ENCODE assay signal across 20 mouse cellular contexts in genomic region chr3:10127505-10127904, GRCm38 (mm10). TPM values are rescaled to one million over a fixed set of nuclear protein-coding genes. Genes with fewer than 3 reads are reported as not detected.
DNase-seq lines count a peak whose midpoint lies in the region; ATAC-seq and TF ChIP-seq lines count a peak whose summit lies in the region.
"Had no signal": no experiment of that assay in that cellular context is flagged by ENCODE, and none has a peak within 500 bp of the region (broad histone marks: within the 10 kb centered on the region; RNA-seq: fewer than 3 reads in every experiment).

No protein-coding gene starts in this region.

- H3K27me3 ChIP-seq in forebrain, embryonic 15.5 days = no peaks in the 10 kb centered on the region
- no peaks in the 10 kb centered on the region for H3K27me3 ChIP-seq in forebrain, embryonic 12.5 days
- no peaks in the 10 kb centered on the region for H3K27me3 ChIP-seq in midbrain, embryonic 15.5 days (replicated peaks)
- no peaks in the 10 kb centered on the region for H3K27me3 ChIP-seq in midbrain, embryonic 13.5 days
- no peaks in the 10 kb centered on the region for H3K27me3 ChIP-seq in midbrain, postnatal 0 days (ENCODE audit: insufficient read depth, low read length)
- H3K27me3 ChIP-seq: embryonic facial prominence, embryonic 13.5 days; heart, embryonic 13.5 days; lung, embryonic 15.5 days had no signal

- no peak overlapping the region for H3K4me2 ChIP-seq in forebrain, embryonic 15.5 days (replicated peaks)
- H3K4me2 ChIP-seq in forebrain, embryonic 12.5 days = no peak overlapping the region
- H3K4me2 ChIP-seq in midbrain, embryonic 15.5 days = no peak overlapping the region
- no peak overlapping the region for H3K4me2 ChIP-seq in midbrain, embryonic 13.5 days (replicated peaks)
- H3K4me2 ChIP-seq in midbrain, postnatal 0 days (ENCODE audit: low read depth, low read length, poor library complexity, severe bottlenecking) = no peak overlapping the region
- H3K4me2 ChIP-seq: embryonic facial prominence, embryonic 13.5 days; heart, embryonic 13.5 days; lung, embryonic 15.5 days had no signal

- peak overlapping the region; percentile 63 for H3K27ac ChIP-seq in forebrain, embryonic 15.5 days (replicated peaks)
- no peak overlapping the region for H3K27ac ChIP-seq in forebrain, embryonic 12.5 days
- H3K27ac ChIP-seq in layer of hippocampus, adult 2 months = peak overlapping the region; percentile 94
- peak overlapping the region; percentile 48; the same call in 1 of the 2 replicates for H3K27ac ChIP-seq in midbrain, embryonic 15.5 days
- no peak overlapping the region for H3K27ac ChIP-seq in midbrain, embryonic 13.5 days
- peak overlapping the region; percentile 49 for H3K27ac ChIP-seq in midbrain, postnatal 0 days (ENCODE audit: low read depth, low read length)
- H3K27ac ChIP-seq: embryonic facial prominence, embryonic 13.5 days; heart, embryonic 13.5 days; lung, embryonic 15.5 days; macrophage had no signal

- no peak overlapping the region for H3K9ac ChIP-seq in forebrain, embryonic 15.5 days (replicated peaks)
- H3K9ac ChIP-seq in forebrain, embryonic 12.5 days = no peak overlapping the region
- H3K9ac ChIP-seq in midbrain, embryonic 15.5 days = no peak overlapping the region
- no peak overlapping the region for H3K9ac ChIP-seq in midbrain, embryonic 13.5 days (replicated peaks)
- no peak overlapping the region for H3K9ac ChIP-seq in midbrain, postnatal 0 days (replicated peaks; ENCODE audit: low read length, poor library complexity, severe bottlenecking)
- H3K9ac ChIP-seq: embryonic facial prominence, embryonic 13.5 days; heart, embryonic 13.5 days; lung, embryonic 15.5 days had no signal

- WGBS in forebrain, embryonic 15.5 days = 86% methylated on average over 2 of the region's 2 CpGs
- 90% methylated on average over 2 of the region's 2 CpGs for WGBS in forebrain, embryonic 12.5 days
- 86% methylated on average over 2 of the region's 2 CpGs for WGBS in midbrain, embryonic 15.5 days
- WGBS in midbrain, embryonic 13.5 days = 95% methylated on average over 2 of the region's 2 CpGs
- WGBS in midbrain, postnatal 0 days = 81% methylated on average over 2 of the region's 2 CpGs

- H3K4me1 ChIP-seq in forebrain, embryonic 15.5 days = peaks cover 10% of the 10 kb centered on the region; the same call in 1 of the 2 replicates
- H3K4me1 ChIP-seq in forebrain, embryonic 12.5 days = no peaks in the 10 kb centered on the region
- H3K4me1 ChIP-seq in midbrain, embryonic 15.5 days = no peaks in the 10 kb centered on the region
- H3K4me1 ChIP-seq in midbrain, embryonic 13.5 days (replicated peaks) = 0 out of 2 replicates have a peak, but pooled peaks cover 4% of the 10 kb centered on the region
- H3K4me1 ChIP-seq in midbrain, postnatal 0 days (ENCODE audit: insufficient read depth, low read length) = no peaks in the 10 kb centered on the region
- H3K4me1 ChIP-seq: embryonic facial prominence, embryonic 13.5 days; heart, embryonic 13.5 days; lung, embryonic 15.5 days had no signal

- no peak for DNase-seq in layer of hippocampus, adult 2 months (ENCODE audit: low spot score in 2 of 2)
- no peak for DNase-seq in layer of hippocampus, adult 18-20 months (ENCODE audit: low spot score in 2 of 2)
- DNase-seq in midbrain, postnatal 0 days (ENCODE audit: low spot score) = no peak
- DNase-seq: adrenal gland, postnatal 14 days; cerebellum, adult 11 months; kidney, adult 8-10 months; kidney, postnatal 14 days; thymus, postnatal 25 days had no signal

- ATAC-seq in forebrain, embryonic 15.5 days (replicated peaks) = no peak
- ATAC-seq in forebrain, embryonic 12.5 days (ENCODE audit: low FRiP score) = no peak
- ATAC-seq in midbrain, embryonic 15.5 days (replicated peaks) = no peak
- no peak for ATAC-seq in midbrain, embryonic 13.5 days
- no peak for ATAC-seq in midbrain, postnatal 0 days (ENCODE audit: low FRiP score)
- no peak for ATAC-seq in megakaryocyte progenitor cell, adult 5-6 weeks (replicated peaks; ENCODE audit: poor library complexity)
- ATAC-seq: activated CD4-positive, CD25-positive, alpha-beta regulatory T cell, adult 4 months; CD4-positive, CD25-positive, alpha-beta regulatory T cell, adult 4 months had no signal

- no peaks in the 10 kb centered on the region for H3K36me3 ChIP-seq in forebrain, embryonic 15.5 days
- H3K36me3 ChIP-seq in forebrain, embryonic 12.5 days (replicated peaks) = no peaks in the 10 kb centered on the region
- no peaks in the 10 kb centered on the region for H3K36me3 ChIP-seq in midbrain, embryonic 15.5 days (replicated peaks)
- no peaks in the 10 kb centered on the region for H3K36me3 ChIP-seq in midbrain, embryonic 13.5 days
- no peaks in the 10 kb centered on the region for H3K36me3 ChIP-seq in midbrain, postnatal 0 days (ENCODE audit: insufficient read depth, low read length)
- H3K36me3 ChIP-seq: embryonic facial prominence, embryonic 13.5 days; heart, embryonic 13.5 days; lung, embryonic 15.5 days had no signal

- no peaks in the 10 kb centered on the region for H3K9me3 ChIP-seq in forebrain, embryonic 15.5 days
- no peaks in the 10 kb centered on the region for H3K9me3 ChIP-seq in forebrain, embryonic 12.5 days
- no peaks in the 10 kb centered on the region for H3K9me3 ChIP-seq in midbrain, embryonic 15.5 days
- H3K9me3 ChIP-seq in midbrain, embryonic 13.5 days = no peaks in the 10 kb centered on the region
- H3K9me3 ChIP-seq in midbrain, postnatal 0 days (ENCODE audit: low read length) = no peaks in the 10 kb centered on the region
- H3K9me3 ChIP-seq: embryonic facial prominence, embryonic 13.5 days; heart, embryonic 13.5 days; lung, embryonic 15.5 days had no signal

- TF ChIP-seq CTCF in layer of hippocampus, adult 2 months (conservative IDR thresholded peaks at IDR 0.05) = no peak
- TF ChIP-seq CTCF in midbrain, postnatal 0 days (IDR thresholded peaks at IDR 0.05) = no peak

- H3K4me3 ChIP-seq in forebrain, embryonic 15.5 days = no peak overlapping the region
- H3K4me3 ChIP-seq in forebrain, embryonic 12.5 days (replicated peaks) = no peak overlapping the region
- no peak overlapping the region for H3K4me3 ChIP-seq in layer of hippocampus, adult 2 months
- no peak overlapping the region for H3K4me3 ChIP-seq in midbrain, embryonic 15.5 days
- H3K4me3 ChIP-seq in midbrain, embryonic 13.5 days (replicated peaks) = no peak overlapping the region
- no peak overlapping the region for H3K4me3 ChIP-seq in midbrain, postnatal 0 days (ENCODE audit: low read depth, low read length)
- H3K4me3 ChIP-seq: embryonic facial prominence, embryonic 13.5 days; heart, embryonic 13.5 days; lung, embryonic 15.5 days had no signal

RNA-seq across cellular contexts. Expression of gene Gm9833, which starts 39.6 kb away (rescaled TPM):
- polyA plus RNA-seq in forebrain, embryonic 15.5 days (2015; fragmentation: Nextera tagmentation; extraction: Ambion mirVana) = 8.0 and 9.0 TPM in 2 replicates
- polyA plus RNA-seq in forebrain, embryonic 12.5 days (2016; fragmentation: Nextera tagmentation; extraction: Ambion mirVana) = 5.8 and 11.0 TPM in 2 replicates
- total RNA-seq in layer of hippocampus, adult 2 months (2021) = 10 to 100 TPM; 11.6 to 12.9 TPM
- 10 to 100 TPM in 1 of 2 experiments, 1 to 10 TPM in 1; 9.9 to 10.9 TPM for total RNA-seq in layer of hippocampus, adult 18-20 months (2021)
- 7.1 TPM in 2 replicates for polyA plus RNA-seq in midbrain, embryonic 15.5 days (2015; fragmentation: Nextera tagmentation; extraction: Ambion mirVana)
- polyA plus RNA-seq in midbrain, embryonic 13.5 days (2015; fragmentation: Nextera tagmentation; extraction: Ambion mirVana) = 7.3 and 8.1 TPM in 2 replicates
- 4.9 and 5.8 TPM in 2 replicates for total RNA-seq in midbrain, postnatal 0 days (2014; rRNA removed)
- 3.9 and 4.3 TPM in 2 replicates for polyA plus RNA-seq in midbrain, postnatal 0 days (2015; fragmentation: Nextera tagmentation; extraction: Ambion mirVana)
- 0.73 and 1.4 TPM in 2 replicates for total RNA-seq in megakaryocyte progenitor cell, adult 5-6 weeks (2015)
- total RNA-seq in megakaryocyte progenitor cell, adult 5-6 weeks (2017) = 3.6 and 4.9 TPM in 2 replicates
- polyA plus RNA-seq: small intestine, adult 2 months had no signal

Comparison
In these comparisons a context has a peak if more than half of its experiments do, and no peak if none do; other contexts are left out.
1. H3K27ac ChIP-seq: peak in forebrain, embryonic 15.5 days (single experiment), layer of hippocampus, adult 2 months (single experiment), midbrain, embryonic 15.5 days (single experiment) and midbrain, postnatal 0 days (single experiment); none in forebrain, embryonic 12.5 days (single experiment) and midbrain, embryonic 13.5 days (single experiment).